Mouse (Mus musculus) gastrocnemius, postnatal 10 days (tissue): ENCODE measurements around the gene Atg5. TPM values are rescaled to one million over a fixed set of nuclear protein-coding genes. Genes with fewer than 3 reads are reported as not detected.
"Not testable (repeated sequence)": the region's sequence is repeated elsewhere in the genome, so short reads cannot be mapped to it uniquely, and the experiment has no call there.

Experiments
- DNase-seq: peaks from one replicate; pipeline ENCODE4 v3.0.0; 2021; ENCODE audit warnings: mixed read lengths
- long read RNA-seq, 2 experiments: library from polyadenylated mRNA; stranded (forward); transcript quantifications; one replicate each; pipeline ENCODE4 v2.0.0; 2021
- total RNA-seq, 2 experiments: library from RNA; stranded (reverse); gene quantifications; 2 replicates each; pipeline ENCODE4 v1.2.3; 2021

Atg5 gene
- 10 to 100 TPM; 10.7 to 13.6 TPM for total RNA-seq
- long read RNA-seq, experiment 1, transcript Atg5-201 (8 exons, 2,352 nt), result major isoform, 24 of 29 reads
- long read RNA-seq, experiment 1, partial matches to known transcripts, result 1 of 29 reads
- long read RNA-seq, experiment 1, other reads (novel, unspliced or antisense), result 4 of 29 reads
- long read RNA-seq, experiment 2, transcript Atg5-201 (8 exons, 2,352 nt), result major isoform, 19 of 23 reads
- long read RNA-seq, experiment 2, partial matches to known transcripts, result 1 of 23 reads
- long read RNA-seq, experiment 2, other reads (novel, unspliced or antisense), result 3 of 23 reads

DNA sequence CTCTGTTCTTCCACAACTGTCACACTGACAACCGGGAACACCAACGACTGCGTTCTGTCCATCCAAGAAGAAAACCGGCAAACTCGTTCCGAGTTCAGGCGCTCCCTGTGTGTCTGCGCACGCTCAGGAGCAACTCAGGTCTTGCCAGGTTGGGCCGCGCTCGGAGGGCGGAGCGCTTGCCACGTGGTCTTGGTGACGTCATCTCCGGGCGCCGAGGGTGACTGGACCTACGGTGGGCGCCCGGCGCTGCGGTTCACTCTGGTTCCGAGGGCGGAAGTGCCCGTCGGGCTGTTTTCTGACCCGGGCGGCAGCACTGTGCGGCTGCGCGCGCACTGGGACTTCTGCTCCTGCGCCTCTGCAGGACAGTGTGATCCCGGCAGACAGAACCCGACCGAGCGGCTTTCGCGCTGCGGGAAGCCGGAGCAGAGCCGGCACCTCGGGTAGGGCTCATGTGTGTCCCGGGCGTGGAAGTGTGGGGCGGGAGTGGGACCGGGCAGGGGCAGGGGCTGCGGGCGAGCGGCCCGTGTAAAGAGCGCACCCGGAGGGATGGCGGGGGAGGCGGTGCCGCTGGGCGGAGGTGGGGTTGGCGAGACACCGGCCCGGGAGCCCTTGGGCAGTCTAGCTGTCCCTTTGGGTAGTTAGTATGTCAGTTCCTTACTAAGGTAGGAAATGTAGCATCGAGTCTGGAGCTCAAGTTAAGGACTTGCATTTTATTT is at the start of gene Atg5:
Gene Atg5 (plus strand): TSS at position 214 of the 716 bp plus-strand sequence.
- DNase-seq, result peak; percentile 100

DNA sequence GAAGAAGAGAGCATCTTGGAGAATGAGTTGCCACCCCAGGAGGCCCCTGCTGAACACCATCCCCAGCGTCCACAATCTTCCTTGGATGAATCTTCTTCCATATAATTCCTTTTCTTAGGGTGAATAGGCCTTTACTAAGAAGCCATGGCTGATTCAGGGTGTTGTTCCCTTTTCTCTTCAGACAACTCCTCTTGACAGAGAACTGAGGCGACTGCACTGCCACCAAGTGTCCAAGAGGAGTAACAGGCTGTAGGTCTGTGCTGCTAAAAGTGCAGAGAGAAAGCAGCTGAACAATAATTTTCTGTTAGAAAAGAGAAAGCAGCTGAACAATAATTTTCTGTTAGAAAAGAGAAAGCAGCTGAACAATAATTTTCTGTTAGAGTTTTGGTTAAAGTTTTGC is 49.1 kb upstream of the Atg5 start:
- DNase-seq, result not testable (repeated sequence)

DNA sequence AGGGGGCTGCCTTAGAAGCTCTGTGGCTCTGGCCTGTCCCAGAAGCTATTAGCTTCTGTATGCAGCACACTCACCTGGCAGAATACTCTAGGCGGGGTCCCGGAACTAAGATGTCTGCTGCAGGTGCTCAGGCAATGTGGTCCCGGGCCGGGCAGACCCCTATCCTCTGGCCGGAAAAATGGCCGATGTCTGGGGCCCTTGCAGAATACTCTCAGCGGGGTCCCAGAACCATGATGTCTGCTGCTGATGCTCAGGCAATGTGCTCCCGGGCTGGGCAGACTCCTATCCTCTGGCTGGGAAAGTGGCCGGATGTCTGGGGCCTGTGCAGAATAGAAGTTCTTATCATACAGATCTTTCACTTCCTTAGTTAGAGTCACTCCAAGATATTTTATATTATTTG is 43.8 kb upstream of the Atg5 start:
- DNase-seq, result no peak

DNA sequence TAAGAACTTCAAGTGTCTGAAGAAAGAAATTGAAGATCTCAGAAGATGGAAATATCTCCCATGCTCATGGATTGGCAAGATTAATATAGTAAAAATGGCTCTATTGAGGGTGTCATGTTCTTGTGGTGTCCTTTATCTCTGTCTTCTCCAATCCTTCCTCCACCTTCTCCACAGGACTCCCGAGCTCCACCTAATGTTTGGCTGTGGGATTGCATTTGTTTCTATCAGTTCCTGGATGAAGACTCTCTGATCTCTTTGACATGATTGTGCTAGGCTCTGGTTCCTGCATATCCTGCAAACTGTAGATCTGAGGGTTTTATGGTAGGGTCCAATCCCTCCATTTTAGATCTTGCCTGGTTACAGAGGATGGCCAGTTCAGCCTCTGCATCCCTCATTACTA is 34.8 kb upstream of the Atg5 start:
- peak; percentile 21 for DNase-seq

DNA sequence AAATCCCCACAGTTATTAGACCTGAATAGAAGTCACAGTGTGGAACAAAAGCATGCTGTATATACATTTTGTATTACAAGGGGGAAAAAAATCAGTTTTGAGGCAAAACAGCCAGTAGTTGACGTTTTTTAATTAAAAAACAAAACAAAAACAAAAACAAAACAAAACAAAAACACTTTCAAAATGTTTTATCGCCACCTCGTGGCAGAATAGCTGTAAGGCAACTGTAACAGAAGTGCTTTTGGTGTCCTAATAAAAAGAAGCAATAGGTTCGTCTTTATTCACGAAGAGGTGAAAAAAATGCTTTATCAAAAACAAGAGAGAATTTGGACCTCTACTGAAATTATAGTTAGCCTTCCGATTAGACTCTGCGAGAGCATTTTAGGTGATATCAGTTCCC is 32.9 kb upstream of the Atg5 start:
- not testable (repeated sequence) for DNase-seq

DNA sequence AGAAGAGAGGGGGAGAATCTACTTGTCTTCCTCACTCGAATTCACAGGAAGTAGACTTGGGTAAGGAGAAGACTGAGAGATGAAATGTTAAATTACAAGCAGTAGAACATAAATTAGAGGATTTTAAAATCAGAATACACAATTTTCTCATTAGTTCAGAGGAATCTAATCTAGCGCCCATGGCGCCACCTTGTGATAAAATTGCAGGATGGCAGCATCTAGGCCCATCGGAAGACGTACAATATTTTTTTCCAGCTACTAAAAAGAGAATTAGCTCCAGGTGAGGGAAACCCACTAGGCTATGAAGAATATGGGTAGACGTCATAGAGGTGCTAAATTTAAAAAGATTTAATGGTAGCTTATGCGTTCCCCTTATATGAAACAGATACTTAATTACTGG is 11.5 kb upstream of the Atg5 start:
- DNase-seq, result no peak

DNA sequence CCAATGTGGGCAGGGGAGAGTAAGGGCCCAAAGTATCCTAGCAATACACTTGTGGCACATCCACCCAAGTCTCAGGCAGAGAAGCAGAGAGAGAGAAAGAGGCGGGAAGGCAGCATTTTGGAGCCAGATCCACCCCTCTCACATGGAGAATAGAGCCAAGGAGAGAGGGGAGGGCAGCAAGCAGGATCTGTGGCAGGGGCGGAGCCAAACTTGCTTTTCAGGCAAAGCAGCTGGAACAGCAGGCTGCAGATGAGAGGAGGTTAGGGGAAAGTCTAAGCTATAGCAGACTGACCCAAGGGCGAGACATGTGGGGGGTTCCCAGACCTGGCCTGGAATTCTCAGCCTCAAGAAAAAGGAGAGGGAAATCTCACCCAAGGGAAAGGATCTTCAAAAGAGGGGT is 2.3 kb upstream of the Atg5 start:
- no peak for DNase-seq

DNA sequence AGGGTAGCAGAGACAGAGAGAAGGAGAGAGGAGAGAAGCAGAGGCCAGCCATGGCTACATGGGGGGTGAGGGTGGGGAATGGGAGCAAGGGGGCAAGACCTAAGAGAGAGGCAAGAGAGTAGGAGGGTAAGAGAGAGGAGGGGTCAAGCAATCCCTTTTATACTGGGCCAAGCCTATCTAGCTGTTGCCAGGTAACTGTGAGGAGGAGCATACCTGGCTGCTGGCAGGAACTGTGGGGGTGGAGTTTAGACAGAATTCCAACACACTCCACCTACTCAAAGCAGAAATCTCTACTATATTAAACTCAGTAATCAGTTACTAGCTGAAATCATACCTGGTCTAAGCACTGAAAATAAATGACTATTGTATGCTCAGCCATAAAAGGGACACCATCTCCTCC is 1.6 kb upstream of the Atg5 start:
- DNase-seq, result no peak

DNA sequence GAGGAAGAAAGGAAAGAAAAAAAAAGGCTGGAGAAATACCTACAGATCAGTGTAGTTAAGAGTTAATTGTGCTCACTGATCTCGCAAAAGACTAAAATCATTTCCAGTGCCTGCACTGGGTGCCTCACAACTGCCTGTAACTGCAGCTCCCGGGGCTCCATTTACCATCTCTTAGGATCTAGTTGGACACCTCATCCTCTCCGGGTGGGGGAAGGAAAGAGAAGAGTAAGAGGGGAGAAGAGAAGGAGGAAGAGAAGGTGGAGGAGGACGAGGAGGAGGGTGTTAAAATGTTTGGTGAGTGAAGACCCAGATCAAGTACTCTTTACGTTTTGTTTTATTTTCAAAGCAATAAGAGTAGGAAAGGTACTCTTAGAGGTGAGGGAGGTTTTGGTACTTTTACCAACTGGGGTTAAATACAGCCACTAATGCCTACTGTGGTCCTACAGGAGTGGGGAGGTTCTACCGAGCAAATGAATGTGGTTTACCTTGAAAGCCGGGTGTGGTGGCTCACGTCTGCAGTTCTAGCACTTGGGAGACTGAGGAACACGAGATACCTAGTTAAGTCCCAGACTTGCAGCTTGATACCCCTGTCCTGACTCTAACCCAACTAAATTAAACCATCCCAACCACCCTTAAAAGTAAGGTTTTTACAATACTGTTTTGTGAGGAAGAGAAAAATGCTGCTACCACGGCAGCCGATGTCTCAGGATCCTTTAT is 574 bp upstream of the Atg5 start:
- no peak for DNase-seq

DNA sequence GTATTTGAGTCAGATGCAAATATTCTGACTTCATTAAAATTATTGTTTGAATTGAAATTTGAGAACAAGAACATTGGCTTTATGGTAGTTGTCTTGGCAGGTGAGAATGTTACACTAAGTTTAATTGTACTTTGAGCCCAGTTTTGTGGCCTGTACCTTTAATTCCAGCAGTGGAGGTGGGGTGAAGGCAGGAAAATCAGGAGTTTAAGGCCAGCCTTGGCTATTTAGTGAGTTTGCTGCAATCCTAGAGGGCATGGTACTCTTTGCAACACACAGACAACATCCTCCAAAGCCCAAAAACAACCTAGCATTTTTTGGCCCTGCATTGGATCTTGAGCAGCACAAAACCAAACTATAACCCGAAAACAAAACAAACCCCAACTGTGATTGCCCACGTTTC is 1.1 kb downstream of the Atg5 start:
- DNase-seq, result no peak

DNA sequence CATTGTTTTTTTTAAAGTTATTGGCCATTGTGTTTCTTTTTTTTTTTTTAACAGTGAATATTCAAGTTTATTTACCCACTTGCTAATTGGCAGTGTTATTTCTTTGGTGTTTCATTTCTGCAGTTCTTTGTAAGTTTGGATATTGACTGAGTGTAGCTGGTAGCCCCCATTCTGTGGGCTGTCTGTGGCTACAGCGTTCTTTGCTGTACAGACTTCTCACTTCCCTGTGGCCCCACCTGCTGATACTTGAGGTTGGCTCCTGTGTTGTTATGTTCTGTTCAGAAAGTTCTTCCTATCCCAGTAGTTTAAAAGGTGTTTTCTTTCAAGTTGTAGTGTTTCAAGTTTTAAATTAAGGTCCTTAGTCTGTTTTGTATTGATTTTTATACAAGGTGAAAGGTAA is 14.2 kb downstream of the Atg5 start:
- no peak for DNase-seq

DNA sequence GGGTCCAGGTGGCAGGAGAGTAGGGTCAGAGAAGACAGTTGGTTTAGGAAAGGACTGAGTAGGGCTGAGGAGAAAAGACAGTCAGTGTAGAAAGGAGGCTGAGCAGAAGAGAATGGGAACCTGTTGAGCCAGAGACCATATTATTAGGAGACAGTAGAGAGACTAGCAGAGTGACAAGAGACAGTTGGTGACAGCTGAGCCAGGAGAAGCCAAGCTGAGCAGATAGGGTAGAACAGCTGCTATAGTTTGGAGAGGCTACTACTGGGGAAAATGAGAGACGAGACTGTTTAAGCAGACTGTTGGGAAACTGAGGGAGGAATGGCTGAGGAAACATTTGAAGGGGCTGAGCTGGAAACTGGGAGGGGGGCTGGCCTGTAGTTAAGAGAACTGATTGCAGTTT is 16.9 kb downstream of the Atg5 start:
- no peak for DNase-seq

DNA sequence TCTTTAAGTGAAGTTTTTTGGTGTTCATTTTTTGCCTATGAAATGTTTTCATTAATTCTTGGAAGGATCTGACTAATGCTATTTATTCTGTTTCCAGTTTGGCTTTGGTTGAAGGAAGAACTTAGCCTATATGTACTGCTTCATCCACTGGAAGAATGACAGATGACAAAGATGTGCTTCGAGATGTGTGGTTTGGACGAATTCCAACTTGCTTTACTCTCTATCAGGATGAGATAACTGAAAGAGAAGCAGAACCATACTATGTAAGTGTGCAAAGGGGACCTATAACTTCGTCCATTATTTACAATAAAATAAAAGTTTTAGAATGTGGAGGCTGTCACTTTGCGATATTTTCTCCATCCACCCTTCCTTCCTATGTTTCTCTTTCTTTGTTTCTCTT is 17.8 kb downstream of the Atg5 start:
- DNase-seq, result no peak

DNA sequence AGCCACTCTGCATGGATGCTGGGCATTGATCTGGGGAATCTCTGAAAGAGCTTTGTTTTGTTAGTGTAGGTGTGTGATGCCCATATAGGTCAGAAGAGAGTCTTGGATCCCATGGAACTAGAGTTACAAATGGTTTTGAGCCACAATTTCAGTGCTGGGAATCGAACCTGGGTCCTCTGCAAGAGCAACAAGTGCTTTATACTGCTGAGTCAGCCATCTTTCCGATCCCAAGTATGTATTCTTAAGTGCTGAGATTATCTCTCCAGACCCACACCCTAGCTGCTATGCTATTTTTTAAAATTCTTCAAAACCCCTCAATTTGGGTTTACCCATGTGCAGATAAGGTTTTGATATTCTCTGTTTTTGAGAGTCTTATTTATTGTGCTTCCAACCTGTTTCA is 22.7 kb downstream of the Atg5 start:
- DNase-seq, result no peak

DNA sequence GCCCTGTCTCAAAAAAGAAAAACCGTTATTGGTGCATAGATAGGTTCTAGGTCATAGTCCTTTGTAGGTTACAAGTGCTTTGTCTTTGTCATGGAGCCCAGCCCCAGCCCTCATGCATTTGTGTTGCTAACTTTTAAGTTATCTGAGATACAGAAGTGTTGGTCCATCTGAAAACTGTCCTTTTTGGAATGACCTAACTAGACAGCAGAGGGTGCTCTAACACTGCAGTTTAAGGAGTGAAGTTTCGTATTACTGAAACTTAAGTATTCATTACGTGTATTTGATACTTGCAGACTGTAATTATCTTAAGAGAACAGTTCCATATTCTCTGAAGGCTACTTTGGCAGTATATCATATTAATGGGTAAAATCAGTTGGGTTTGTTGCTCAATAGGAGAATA is 24.0 kb downstream of the Atg5 start:
- DNase-seq, result no peak

DNA sequence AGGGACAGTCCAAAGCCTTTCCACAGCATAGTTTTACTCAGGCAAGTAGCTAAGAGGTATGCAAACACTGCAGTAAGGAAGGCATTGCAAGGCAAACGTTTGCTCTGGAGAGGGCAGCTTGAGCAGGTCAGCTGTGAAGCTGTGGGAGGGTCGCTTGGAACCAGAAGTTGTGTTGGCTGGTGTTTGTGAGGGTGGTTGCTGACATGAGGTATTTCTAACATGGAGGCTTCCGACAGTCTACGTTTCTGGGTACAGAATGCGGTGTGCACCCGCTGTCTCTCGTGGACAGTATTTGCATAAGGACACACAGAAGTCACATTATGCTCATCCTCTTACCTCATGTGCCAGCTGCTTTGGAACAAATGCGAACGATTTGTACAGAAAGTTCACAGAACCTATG is 31.0 kb downstream of the Atg5 start:
- DNase-seq, result no peak

DNA sequence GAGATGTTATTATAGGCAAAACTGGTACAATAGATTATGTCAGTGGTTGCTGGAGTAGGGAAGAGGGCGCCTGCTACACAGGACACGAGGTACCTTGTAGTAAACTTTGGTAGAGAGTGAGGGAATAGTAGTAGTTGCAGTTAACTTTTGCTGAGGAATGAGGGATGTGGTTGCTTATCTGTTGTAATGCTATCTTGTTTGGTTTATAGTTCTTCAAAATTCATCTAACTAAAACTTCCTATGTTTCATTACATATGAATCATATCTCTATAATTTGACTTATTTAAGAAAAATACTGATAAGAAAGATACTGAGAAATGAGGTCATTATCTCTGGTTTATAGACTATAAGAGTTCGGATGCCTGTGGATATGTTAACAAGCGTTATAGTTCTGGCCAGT is 31.9 kb downstream of the Atg5 start:
- DNase-seq, result no peak

DNA sequence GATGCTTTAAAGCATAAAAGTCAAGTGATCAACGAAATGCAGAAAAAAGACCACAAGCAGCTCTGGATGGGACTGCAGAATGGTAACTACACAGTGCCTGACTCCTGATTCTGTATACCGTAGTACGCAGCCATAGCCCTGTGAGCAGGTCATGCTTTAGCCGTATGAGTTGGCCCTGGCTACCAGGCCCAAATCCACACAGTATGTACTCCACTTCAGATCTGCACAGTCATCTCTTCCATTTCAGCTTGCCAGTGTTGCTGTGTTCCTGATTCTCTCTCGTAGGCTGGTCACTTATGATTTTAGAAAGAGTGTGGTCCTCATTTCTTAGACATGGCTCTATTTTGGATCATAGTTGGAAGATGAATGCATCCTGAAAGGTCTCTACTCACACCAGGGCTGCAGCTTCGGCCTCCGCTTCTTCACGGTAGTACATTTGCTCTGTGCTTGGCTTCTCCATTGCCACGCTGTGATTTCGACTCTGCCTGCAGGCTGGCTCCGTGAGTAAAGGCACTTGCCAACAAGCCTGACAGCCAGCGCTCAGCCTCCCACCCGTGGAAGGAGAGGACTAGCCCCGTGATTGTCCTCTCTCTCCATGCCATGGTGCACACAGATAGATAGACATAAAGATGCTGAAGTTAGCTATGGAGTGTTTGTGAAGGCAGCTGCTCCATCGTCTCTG is 35.6 kb downstream of the Atg5 start:
- no peak for DNase-seq

DNA sequence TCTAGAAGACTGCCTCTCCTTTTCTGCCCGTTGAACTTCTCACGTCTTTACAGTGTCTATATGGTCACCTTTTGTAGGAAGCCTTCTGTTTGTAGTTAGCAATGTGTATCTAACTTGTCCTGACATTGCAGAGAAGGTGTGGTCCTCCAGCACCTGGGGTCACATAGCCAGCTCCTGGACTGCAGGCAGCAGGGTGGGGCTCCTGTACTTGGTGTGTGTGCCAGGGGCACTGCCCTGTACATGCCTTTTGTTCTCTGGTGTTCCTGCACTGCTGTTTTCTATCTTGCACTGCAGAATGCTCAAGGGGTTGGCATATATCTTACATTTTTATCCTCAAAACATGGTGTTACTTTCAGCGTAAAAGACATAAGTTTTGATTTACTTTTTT is 36.2 kb downstream of the Atg5 start:
- DNase-seq, result no peak

DNA sequence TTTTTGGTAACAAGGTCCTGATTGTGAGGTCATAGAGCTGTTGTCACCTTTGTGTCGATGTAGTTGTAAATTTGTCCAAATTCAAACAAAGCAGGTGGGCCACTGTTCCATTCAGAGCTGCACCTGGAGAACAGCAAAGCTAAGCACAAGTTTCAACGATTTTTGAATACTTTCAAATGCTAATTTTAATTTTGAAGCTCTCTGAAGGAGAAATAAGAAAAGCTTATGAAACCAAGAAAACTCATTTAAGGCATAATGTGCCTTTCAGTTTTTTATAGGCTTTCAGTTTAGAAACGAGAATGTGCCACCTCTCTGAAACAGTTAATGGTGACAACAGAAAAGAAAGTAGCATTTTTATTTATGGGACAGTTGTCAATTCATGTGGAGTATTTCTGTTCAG is 36.7 kb downstream of the Atg5 start:
- DNase-seq, result no peak

DNA sequence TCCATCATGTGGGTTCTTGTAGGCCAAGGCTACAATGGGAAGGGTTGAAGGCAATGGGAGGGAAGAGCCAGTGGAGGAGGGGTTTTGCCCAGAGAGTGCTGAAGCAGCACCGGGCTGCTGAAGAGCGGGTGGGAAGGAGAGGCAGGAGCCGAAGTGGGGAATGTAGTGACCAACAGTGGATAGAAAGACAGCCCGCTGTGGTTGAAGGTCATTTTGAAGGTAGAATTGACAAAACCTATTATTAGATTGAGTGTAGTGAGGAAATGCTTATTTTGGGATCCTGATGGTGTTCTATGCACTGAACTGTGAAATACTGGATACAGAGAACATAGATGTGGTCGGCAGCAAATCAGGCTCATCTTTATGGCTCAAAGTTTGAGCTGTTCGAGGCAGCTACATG is 38.1 kb downstream of the Atg5 start:
- no peak for DNase-seq

DNA sequence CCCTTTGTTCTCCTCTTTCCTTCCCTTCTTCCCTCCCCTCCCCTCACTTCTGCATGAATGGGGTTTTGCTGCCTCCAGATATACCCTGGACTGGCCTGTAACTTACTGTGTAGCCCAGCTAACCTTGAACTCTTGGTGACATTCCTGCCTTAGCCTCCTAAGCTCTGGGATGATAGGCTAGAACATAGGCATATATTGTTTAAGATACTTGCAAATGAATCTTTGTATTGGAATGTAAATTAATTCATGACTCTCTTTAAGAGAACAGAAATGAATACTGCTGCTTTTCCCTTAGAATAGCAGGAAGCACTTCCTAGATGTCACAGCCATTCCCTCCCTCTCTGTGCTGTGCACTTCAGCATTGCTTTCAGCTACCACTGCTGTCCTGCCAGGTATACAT is 40.1 kb downstream of the Atg5 start:
- no peak for DNase-seq

DNA sequence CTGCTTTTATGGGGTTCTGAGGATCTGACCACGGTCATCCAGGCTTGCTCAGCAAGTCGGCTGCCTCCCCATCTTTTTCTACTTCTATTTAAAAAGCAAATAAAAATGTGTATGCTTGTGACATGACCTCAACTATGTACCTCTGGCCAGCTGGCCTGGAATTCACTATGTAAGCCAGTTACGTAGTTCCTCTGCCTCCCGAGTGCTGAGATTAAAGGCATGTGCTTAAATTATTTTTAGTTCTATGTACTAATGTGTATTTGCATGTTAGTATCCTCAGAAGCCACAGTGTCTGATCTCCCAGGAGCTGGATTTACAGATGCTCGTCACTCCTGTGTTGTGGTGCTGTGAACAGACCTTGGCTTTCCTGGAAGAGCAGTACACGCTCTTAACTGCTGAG is 41.1 kb downstream of the Atg5 start:
- no peak for DNase-seq
